Mouse (Mus musculus): ENCODE measurements around the gene Awat2. TPM values are rescaled to one million over a fixed set of nuclear protein-coding genes. Genes with fewer than 3 reads are reported as not detected.

Awat2 gene
- polyA plus RNA-seq, 1 experiment from 2014 or later, result 0.80 TPM

DNA sequence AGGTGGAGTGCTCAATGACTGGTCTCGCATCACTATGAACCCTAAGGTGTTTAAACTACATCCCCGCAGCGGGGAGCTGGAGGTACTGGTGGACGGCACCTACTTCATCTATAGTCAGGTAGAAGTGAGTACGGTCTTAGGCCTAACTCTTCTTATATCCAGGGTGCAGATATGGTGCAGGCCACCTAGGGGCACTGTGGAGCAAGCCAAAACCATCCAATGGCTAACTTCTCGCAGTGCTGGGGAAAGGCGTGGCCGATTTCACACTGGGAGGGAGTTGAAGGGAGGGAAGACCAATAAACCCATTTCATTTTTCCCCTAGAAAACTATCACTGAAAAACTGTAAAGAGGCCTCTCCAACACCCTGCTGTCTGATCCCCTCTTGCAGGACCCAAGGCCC is 47.5 kb downstream of the Awat2 start:
- no peaks in the 10 kb centered on the region for H3K36me3 ChIP-seq
- ATAC-seq (ENCODE audit: insufficient number of reproducible peaks, low FRiP score, low TSS enrichment, low read depth), result no peak
- no peak overlapping the region for H3K27ac ChIP-seq (replicated peaks)
- H3K9ac ChIP-seq, result no peak overlapping the region
- H3K4me1 ChIP-seq, result no peaks in the 10 kb centered on the region
- H3K9me3 ChIP-seq (replicated peaks), result no peaks in the 10 kb centered on the region
- H3K4me2 ChIP-seq (replicated peaks), result no peak overlapping the region
- no peaks in the 10 kb centered on the region; the same call in none of the 2 replicates for H3K27me3 ChIP-seq
- WGBS, result 85% methylated on average over 8 of the region's 8 CpGs
- no peak overlapping the region for H3K4me3 ChIP-seq (replicated peaks)

- H3K4me3 ChIP-seq (replicated peaks), result no peak overlapping the region
- H3K4me1 ChIP-seq, result no peaks in the 10 kb centered on the region
- WGBS, result 63% methylated on average over 7 of the region's 7 CpGs
- H3K27me3 ChIP-seq, result no peaks in the 10 kb centered on the region; the same call in none of the 2 replicates
- no peaks in the 10 kb centered on the region for H3K9me3 ChIP-seq (replicated peaks)
- no peak for ATAC-seq (ENCODE audit: insufficient number of reproducible peaks, low FRiP score, low TSS enrichment, low read depth)
- no peak overlapping the region for H3K9ac ChIP-seq
- H3K4me2 ChIP-seq (replicated peaks), result no peak overlapping the region
- no peak overlapping the region for H3K27ac ChIP-seq (replicated peaks)
- H3K36me3 ChIP-seq, result no peaks in the 10 kb centered on the region
Observed at GRCm38 (mm10) chrX:100394223-100394861, 48.2 kb downstream of the Awat2 start.

DNA sequence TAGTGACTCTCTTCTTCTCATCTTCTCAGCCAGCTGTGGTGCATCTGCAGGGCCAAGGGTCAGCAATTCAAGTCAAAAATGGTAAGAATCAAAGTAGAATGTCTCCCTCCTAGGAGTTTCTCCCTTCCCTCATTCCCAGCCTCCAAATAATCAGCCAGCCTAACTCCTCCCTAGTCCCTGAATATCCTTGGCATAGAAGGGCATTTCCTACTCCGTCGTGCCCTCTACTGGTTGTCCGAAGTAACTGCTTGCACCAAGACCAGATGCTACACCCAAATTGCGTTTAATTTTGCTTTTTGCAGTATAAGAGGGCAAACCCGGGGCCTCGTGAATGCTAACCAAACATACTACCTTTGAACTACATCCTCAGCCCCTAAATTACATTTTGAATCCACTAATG is 50.2 kb downstream of the Awat2 start:
- H3K4me2 ChIP-seq (replicated peaks), result no peak overlapping the region
- no peaks in the 10 kb centered on the region; the same call in 1 of the 2 replicates for H3K27me3 ChIP-seq
- WGBS, result 20% methylated on average over 6 of the region's 6 CpGs
- ATAC-seq (ENCODE audit: insufficient number of reproducible peaks, low FRiP score, low TSS enrichment, low read depth), result no peak
- H3K9me3 ChIP-seq (replicated peaks), result no peaks in the 10 kb centered on the region
- H3K27ac ChIP-seq (replicated peaks), result no peak overlapping the region
- H3K4me3 ChIP-seq (replicated peaks), result no peak overlapping the region
- no peak overlapping the region for H3K9ac ChIP-seq
- H3K4me1 ChIP-seq, result no peaks in the 10 kb centered on the region
- H3K36me3 ChIP-seq, result no peaks in the 10 kb centered on the region

- 84% methylated on average over 1 of the region's 1 CpGs for WGBS
- H3K36me3 ChIP-seq, result no peaks in the 10 kb centered on the region
- no peak overlapping the region for H3K4me3 ChIP-seq (replicated peaks)
- no peak for ATAC-seq (ENCODE audit: insufficient number of reproducible peaks, low FRiP score, low TSS enrichment, low read depth)
- no peaks in the 10 kb centered on the region; the same call in 1 of the 2 replicates for H3K27me3 ChIP-seq
- no peaks in the 10 kb centered on the region for H3K4me1 ChIP-seq
- no peak overlapping the region for H3K9ac ChIP-seq
- H3K9me3 ChIP-seq (replicated peaks), result no peaks in the 10 kb centered on the region
- no peak overlapping the region for H3K27ac ChIP-seq (replicated peaks)
- H3K4me2 ChIP-seq (replicated peaks), result no peak overlapping the region
Observed at GRCm38 (mm10) chrX:100389887-100390286, 52.6 kb downstream of the Awat2 start.

GRCm38 (mm10) chrX:100356974-100357373 is 85.5 kb downstream of the Awat2 start:
- Histone ChIP-seq H3K9ac (no peak overlapping the region), H3K36me3 (no peaks in the 10 kb centered on the region), H3K27me3 (peaks cover 3% of the 10 kb centered on the region; the same call in 1 of the 2 replicates), H3K4me1 (no peaks in the 10 kb centered on the region), H3K4me2 (replicated peaks) (no peak overlapping the region), H3K4me3 (replicated peaks) (no peak overlapping the region), H3K9me3 (replicated peaks) (no peaks in the 10 kb centered on the region), H3K27ac (replicated peaks) (no peak overlapping the region)
- ATAC-seq (ENCODE audit: insufficient number of reproducible peaks, low FRiP score, low TSS enrichment, low read depth), result no peak
- WGBS, result 56% methylated on average over 2 of the region's 2 CpGs

MicroRNA genes within 50 kb of the gene (microRNA counts, 519-probe panel; counts per million panel counts)
- microRNA mmu-miR-676, result 2,696 counts per million, percentile 63 among the panel's probes with 10 or more counts

Small RNAs within 50 kb of the gene (microRNA-seq; reads per million reads assigned to microRNA genes)
- gene Mir676 (ENCODE audit: borderline number of aligned reads), result 1,264 reads per million, percentile 78 among the genes with 10 or more reads in this experiment

Other genes with a start within 250 kb of the Awat2 start
- not detected in 2 replicates for gene Otud6a, start 13.7 kb downstream of the Awat2 start, polyA plus RNA-seq (2015; fragmentation: Nextera tagmentation; extraction: Ambion mirVana)
- gene Igbp1, start 51.6 kb upstream of the Awat2 start, polyA plus RNA-seq (2015; fragmentation: Nextera tagmentation; extraction: Ambion mirVana), result 36.2 and 38.3 TPM in 2 replicates
- gene Dgat2l6, start 82.1 kb upstream of the Awat2 start, polyA plus RNA-seq (2015; fragmentation: Nextera tagmentation; extraction: Ambion mirVana), result not detected in 2 replicates
- gene Awat1, start 129.5 kb upstream of the Awat2 start, polyA plus RNA-seq (2015; fragmentation: Nextera tagmentation; extraction: Ambion mirVana), result 0.51 TPM in 1 of 2 replicates, not detected in the other
- gene P2ry4, start 152.2 kb upstream of the Awat2 start, polyA plus RNA-seq (2015; fragmentation: Nextera tagmentation; extraction: Ambion mirVana), result 1.2 TPM in 2 replicates
- not detected in 2 replicates for gene Arr3, start 162.8 kb upstream of the Awat2 start, polyA plus RNA-seq (2015; fragmentation: Nextera tagmentation; extraction: Ambion mirVana)
- gene Kif4, start 183.0 kb upstream of the Awat2 start, polyA plus RNA-seq (2015; fragmentation: Nextera tagmentation; extraction: Ambion mirVana), result 19.6 and 21.2 TPM in 2 replicates
- 106 and 116 TPM in 2 replicates for gene Pdzd11, start 183.9 kb upstream of the Awat2 start, polyA plus RNA-seq (2015; fragmentation: Nextera tagmentation; extraction: Ambion mirVana)

Data from embryonic facial prominence, embryonic 15.5 days (tissue).